Mouse (Mus musculus): ENCODE results near the gene Lrrn4.

Gene Lrrn4

DNA sequence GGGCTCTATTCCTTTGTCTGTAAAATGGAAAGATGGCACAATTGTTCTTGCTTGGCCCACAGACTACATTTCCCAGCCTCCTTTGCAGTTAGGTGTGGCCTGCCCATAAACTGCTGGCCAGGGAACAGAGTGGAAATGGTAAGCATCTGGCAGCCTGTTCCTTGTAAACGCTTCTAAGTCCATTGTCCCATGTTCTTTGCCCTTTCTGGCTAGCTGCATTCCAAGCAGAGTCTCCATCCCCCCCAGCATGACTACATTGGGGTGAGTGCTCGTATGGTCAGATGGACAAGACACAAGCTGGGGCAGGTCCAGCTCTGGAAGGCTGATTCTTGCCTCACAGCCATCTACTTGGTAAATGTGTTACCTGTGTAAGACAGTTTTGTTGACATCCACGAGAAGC is 9.0 kb downstream of the Lrrn4 start:
- no peak for DNase-seq (ENCODE audit: low spot score in 2 of 2)

DNA sequence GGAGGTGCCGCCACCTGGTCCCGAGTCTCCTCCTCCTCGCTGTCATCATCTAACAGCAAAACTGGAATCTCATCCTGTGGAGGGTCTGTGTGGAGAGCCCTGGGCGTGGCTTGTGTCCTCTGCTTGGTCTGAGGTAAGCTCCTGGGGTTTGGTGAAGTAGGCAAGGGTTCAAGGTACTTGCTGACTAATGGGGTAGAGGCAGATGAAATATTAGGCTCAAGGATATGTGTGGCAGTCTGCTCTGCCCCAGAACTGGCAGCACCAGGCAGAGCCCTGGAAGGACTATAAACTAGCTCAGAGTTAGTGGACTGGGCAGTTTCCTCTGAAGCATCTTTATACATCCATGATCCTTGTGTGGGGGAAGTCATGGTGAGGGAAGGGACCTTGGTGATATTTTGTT is 10.4 kb downstream of the Lrrn4 start:
- no peak for DNase-seq (ENCODE audit: low spot score in 2 of 2)

DNA sequence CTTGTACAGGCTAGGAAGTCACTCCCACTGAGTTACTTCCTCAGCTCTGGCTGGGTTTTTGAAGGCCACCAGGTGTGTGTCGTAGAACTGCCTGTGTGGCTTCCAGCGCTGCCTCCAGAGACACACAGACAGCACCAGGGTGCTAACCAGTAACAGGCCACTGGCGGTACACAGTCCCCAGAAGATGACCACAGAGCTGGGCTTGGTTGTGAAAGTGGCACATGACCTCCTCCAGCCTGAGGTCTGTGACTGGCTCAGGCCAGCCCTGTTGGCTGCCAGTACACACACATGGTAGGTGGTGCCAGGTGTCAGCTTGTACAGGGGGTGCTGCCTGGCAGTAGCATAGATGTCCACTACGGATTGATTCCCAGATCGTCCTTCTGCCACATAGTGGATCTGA is 11.0 kb downstream of the Lrrn4 start:
- DNase-seq (ENCODE audit: low spot score in 2 of 2): no peak

DNA sequence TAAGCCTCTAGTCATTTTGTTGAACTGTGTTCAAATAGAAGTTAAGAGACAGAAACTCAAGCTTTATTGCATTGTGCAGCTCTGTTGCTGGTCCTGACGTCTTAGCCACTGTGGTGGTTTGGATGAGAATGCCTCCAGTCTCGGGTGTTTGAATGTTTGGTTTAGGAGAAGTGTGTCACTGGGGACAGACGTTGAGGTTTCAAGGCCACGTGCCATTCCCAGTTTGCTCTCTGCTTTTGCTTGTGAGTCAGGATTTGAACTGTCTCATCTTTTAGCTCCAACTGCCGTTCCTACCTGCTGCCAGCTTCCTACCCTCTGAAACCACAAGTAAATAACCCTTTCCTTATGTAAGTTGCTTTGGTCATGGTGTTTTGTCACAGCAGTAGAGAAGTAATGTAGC is 13.2 kb downstream of the Lrrn4 start:
- no peak for DNase-seq (ENCODE audit: low spot score in 2 of 2)

DNA sequence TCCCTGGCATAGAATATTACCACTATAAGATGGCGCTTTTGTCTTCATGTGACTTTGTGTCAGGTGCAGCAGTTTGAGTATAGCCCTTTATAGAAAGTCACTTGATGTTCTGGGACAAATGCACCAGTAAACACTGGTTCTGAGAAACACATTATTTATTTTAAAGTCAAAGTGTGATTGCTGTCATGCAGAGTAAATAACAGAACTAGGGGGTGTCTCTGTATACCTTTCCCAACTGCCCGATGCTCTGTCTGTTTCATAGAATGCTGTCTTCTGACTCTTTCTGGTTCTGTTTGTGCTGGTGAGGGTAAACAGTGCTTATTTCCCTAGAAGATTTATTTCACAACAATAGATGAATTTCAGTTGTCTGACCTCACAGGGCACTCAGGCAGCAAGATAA is 17.4 kb downstream of the Lrrn4 start:
- no peak for DNase-seq (ENCODE audit: low spot score in 2 of 2)

DNA sequence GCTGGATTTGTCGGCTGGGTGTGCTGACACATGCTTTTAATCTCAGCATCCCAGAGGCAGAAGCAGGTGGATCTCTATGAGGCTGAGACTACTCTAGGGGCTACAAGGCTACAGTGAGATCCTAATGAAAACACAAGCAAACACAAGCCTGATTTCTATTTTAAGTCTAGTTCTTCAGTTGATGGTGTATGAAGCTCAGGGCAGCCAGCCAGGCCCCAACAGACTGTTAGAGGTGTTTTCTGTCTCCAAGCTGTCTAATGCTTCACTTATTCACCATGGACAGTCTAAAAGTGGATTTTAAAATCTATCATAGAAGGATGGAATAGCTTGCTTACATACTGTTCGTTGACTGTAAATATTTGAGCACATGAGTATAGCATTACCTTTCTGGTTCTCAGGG is 19.2 kb downstream of the Lrrn4 start:
- DNase-seq (ENCODE audit: low spot score in 2 of 2): no peak

DNA sequence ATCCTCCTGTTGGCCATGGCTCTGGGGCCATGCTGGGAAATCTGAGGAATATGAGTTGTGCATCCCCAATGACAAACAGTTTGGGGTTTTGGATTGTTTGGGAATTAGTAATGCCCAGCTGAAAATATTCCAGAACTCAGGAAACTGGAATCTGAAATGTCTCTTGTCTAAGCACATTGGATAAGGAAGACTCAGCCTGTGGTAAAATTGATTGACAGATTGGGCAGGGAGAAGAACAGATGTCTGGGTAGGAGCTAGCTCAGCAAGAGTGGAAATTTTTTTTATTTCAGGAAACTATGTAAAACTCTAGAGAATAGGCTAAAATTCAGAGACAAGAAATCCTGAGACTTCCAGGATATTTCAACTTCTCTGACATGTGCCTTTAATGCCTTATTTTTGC is 20.3 kb downstream of the Lrrn4 start:
- no peak for DNase-seq (ENCODE audit: low spot score in 2 of 2)

DNA sequence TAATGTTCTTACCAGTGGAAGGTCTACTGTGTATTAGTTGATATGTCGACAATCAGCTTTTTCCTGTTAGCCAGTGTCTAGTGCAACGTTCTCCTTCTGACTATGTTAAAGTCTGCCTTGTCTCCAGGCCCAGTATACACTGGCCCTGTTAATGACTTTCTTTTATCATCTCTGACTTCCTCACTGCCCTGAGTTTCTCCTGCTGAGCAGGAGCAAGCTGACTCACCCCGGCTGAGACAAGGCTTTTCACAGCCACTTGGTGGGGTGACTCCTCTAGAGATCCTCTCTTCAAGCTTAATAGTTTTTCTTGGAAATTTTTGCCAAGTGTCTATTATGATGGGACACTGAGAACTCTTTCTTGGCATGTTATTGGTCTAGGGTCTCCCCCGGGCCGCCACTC is 24.4 kb downstream of the Lrrn4 start:
- DNase-seq (ENCODE audit: low spot score in 2 of 2): no peak

DNA sequence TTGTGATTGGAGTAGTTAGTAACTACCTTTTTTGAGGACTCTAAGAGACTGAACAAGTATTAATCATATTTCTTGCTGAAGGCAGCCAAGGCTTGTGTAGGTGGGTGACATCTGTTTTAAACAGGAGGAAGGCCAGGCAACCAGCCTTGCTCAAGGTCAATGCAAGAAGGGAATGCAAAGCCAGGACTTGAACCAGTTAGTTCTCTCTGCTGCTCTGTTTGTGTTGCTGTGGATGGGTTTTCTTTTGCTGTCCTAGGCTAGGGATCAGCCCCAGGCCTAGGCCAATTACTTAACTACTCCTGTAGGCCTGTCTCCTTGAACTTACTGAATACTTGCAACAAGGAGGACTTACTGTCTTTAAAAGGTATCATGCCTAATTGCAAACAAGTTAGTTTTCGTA is 27.6 kb downstream of the Lrrn4 start:
- DNase-seq (ENCODE audit: low spot score in 2 of 2): no peak

DNA sequence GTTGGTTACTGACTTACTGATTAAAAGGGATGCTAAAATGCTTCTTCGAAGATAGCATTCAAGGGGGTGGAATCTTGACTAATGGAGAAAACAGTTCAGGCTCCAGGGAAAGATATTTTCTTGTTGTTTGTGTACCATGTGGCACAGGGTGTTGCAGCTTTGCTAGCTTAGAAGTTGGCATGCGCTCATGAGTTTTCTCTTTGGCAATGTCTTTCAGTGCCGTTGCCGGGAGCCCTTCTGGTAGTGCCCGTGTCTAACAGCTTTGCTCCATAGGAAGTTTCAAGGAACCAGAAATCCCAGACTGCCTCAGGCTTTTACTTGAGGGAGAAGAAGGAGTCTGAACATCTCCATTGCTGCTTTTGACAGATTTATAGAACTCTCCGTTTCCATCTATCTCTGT is 31.6 kb downstream of the Lrrn4 start:
- no peak for DNase-seq (ENCODE audit: low spot score in 2 of 2)

DNA sequence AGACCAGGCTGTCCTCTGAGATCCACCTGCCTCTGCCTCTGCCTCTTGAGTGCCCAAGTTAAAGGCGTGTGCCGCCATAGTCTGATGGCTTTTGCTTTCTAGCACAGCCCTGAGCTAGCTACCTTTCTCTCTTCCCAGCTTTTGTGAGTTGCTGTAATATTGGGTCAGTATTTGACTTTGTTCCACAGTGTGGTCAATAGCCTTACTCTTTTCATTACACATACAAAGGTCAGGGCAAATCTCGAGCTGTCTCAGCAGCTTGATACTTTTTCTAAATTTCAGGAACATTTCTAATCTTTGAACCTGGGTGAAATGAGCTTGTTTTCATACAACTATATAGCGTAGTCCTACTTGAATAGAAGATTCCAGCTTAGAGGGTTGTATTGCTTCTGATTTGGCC is 32.3 kb downstream of the Lrrn4 start:
- no peak for DNase-seq (ENCODE audit: low spot score in 2 of 2)

DNA sequence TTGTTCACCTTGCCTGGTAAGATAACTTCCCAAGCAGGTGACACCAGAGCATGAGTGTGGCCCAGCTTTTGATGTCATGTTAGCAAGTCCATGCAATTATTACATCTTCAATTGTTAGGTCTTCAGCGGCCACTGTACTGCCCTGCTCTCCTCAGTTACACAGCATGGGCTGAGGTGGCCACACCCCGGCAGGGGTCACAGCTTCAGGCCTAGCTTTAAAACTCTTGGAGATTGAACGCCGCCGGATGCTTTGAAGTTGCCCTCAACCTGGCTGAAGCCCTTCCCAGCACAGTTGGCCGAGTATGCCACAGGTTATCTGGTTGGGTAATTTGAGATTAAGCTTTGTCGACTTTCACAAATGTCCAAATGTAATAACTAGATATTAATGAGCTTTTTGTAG is 33.1 kb downstream of the Lrrn4 start:
- no peak for DNase-seq (ENCODE audit: low spot score in 2 of 2)

DNA sequence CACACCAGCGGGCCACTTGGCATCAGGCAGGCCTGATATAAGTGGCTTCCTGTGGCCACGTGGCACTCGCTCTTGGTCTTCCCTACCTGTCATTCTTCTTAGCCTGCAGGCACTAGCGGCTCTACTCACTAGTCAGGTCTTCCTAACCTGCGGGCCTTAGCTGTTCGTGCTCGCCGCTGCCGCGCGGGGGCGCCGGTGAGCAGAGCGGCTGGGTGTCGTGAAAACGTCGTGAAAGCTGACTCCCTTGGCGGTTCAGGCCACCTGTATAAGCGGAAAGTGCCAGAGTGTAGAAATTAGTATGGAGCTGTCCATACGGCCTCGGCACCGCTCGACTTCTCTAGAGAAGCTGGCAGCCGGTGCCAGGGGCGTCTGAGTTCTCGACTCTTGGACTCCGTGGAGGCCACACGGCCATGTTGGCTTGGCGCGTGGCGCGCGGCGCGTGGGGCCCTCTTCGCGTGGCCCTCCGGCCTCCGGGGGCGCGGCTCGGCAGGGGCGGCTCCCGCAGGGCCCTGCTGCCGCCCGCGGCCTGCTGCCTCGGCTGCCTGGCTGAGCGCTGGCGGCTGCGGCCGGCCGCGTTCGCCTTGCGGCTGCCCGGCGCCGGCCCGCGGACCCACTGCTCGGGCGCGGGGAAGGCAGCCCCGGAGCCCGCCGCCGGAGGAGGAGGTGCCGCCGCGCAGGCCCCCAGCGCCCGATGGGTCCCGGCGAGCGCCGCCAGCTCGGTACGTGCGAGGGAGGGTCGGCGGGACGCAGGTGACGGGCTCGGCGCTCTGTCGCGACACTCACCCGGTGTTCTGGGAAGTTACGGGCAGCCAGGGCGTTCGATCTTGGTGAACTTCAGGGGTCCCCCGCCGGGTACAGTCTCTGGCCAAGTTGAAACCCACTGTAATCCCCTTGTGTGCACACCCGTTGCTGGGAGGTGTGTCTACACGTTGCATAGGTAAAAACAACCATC is 34.0 kb downstream of the Lrrn4 start, which contains the start of gene Crls1:
TSS of gene Crls1 (plus strand) at position 260 of the 952 bp plus-strand sequence.
- DNase-seq (ENCODE audit: low spot score in 2 of 2): peak; percentile 93 to 98

DNA sequence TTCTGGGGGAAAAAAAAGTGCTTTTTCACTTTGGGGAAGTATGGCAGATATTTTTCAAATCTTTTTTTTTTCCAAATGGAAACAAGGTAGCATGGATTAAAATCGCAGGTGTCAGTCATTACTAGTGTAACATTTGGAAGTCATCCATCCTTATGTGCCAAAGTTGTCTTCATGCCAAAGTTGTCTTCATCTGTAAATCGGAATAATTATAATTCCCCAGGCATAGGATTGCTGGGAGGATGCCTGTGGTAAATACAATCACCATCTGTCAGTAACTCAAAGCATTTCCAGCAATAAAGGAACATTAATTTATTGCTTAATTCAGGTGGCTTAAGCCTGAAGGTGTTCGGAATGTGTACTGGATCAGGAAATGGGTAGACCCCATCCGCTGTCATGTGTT is 39.6 kb downstream of the Lrrn4 start:
- no peak for DNase-seq (ENCODE audit: low spot score in 2 of 2)

Measured in frontal cortex, postnatal 14 days (tissue).